Mouse (Mus musculus) bone marrow, adult 2 months (tissue): ENCODE data around the gene Ehd4.

Experiments used
- CTCF ChIP-seq: fragments of 200-500 bp; IDR thresholded peaks from 2 replicates; pipeline ENCODE4 v1.5.1; 2011; ENCODE audit warnings: low read length, control low read depth; ENCODE audit not compliant: control insufficient read depth, insufficient read depth
- POLR2A ChIP-seq: fragments of 200-500 bp; IDR thresholded peaks from 2 replicates; pipeline ENCODE4 v1.6.1; 2011; ENCODE audit warnings: low read depth, mild to moderate bottlenecking, control low read depth, low read length, borderline replicate concordance; ENCODE audit not compliant: control insufficient read depth

- TF ChIP-seq CTCF (peak; percentile 65), POLR2A (0 out of 2 replicates have a peak, but pooled peaks have one; percentile 16)
Measured at GRCm38 (mm10) chr2:120084593-120085361, 69.6 kb downstream of the Ehd4 start.
